Mouse (Mus musculus) bone marrow macrophage, adult 2 months (primary cell): ENCODE measurements around the gene Fbxo44.

ENCODE experiments used
- CTCF ChIP-seq: IDR thresholded peaks from 2 replicates; pipeline ENCODE4 v1.5.1; 2012; ENCODE audit warnings: low read depth, mild to moderate bottlenecking, low read length, moderate library complexity
- POLR2A ChIP-seq: IDR thresholded peaks from 2 replicates; pipeline ENCODE4 v1.6.1; 2012; ENCODE audit warnings: mild to moderate bottlenecking, low read depth, low read length, borderline replicate concordance

DNA sequence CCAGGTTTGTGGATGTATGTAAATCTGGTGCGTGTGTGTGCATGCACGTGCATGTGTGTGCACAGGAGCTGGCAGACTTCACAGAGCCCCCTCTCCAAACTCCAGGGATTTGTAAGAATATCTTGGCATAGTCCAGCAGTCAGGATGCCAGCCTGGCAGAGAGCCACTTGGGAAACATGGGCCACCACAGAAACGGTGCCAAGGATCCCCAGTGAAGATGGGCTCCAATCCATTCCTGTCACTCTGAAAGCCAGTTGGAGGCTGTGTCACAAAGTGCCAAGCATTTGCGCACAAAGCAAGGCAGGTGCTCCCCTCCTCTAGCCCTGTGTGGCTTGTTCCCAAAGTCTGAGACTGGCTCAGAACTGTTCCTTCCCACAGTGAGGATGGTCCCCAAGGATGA is 38.9 kb downstream of the Fbxo44 start:
- TF ChIP-seq CTCF (no peak), POLR2A (no peak)
